Mouse (Mus musculus) T-helper 1 cell (primary cell): Measurements from ENCODE around the gene Vapb.

Experiments
- in situ Hi-C: fragments of 300-600 bp; cut with MboI, MseI; formaldehyde crosslinking; loops from one replicate; pipeline ENCODE4 v1.15.1; 2025; ENCODE audit warnings: high pct_unique_total_duplicates

Gene Vapb

GRCm38 (mm10) chr2:173791904-173792757 lies 54.8 kb downstream of the Vapb start:
- in situ Hi-C loops = no loop called here

GRCm38 (mm10) chr2:173794018-173794417 lies 56.7 kb downstream of the Vapb start:
- in situ Hi-C loops = no loop called here

DNA sequence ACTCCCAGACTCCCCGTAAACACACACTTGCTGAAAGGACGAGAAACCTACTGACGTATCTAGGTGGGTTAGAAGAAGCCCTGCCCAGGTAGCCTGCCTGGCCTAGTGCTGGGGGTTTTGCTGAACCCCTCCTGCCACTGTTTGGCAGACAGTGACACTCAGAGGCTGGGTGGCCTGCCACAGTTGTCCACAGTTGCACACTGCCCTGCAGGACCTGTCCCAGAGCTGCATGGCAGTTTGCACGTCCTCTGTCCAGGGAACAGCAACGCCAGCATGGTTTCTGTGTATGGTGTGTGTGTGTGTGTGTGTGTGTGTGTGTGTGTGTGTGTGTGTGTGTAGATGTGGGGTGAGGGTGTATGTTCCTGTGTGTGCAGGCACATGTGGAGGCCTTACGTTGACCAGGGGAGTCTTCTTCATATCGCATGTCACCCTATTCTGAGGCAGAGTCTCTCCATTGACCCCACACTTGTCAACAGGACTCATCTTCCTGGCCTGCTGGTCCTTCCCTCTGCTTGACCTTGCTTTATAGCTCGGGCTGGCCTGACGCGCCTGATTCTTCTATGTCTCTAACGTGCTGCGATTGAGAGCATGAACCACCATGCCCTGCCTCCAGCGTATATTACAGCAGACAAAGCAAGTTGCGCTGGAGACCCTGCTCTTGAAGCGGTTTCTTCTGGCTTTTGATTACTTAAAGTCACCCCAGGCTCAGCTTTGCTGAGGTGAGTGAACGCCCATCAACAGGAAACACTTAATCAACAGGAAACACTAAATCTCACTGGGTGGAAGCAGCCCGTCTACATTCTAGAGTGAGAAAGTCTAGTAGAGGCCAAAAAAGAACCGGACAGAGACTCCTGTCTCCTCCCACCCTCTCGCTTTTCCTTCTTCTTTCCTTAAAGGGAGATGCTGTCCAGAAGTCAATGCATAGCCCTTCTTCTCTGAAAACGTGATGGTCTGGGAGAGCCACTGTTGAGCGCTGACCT lies 57.5 kb downstream of the Vapb start:
- in situ Hi-C loops = no loop called here

GRCm38 (mm10) chr2:173795801-173796673 lies 58.7 kb downstream of the Vapb start:
- in situ Hi-C loops = no loop called here

- in situ Hi-C loops = no loop called here
Measured at GRCm38 (mm10) chr2:173796674-173796963, 59.3 kb downstream of the Vapb start.

DNA sequence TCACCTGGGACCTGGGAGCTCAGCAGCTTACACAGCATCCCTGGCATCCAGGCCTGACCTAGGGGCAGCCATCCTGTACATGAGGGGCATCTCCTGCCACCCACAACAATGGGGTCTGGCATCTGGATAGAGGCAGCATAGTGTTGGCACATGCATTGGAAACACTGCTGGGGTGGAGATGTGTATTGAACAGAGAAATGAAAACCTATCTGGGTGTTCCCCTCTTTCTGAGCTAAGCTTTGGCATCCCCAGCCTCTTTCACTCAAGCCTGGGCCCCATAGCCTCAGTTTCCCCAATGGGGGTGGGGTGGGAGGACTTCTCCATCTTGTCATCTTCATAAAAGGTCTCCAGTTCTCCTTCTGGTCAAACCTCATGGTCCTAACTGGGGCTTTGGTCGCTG lies 62.2 kb downstream of the Vapb start:
- in situ Hi-C loops = no loop called here

DNA sequence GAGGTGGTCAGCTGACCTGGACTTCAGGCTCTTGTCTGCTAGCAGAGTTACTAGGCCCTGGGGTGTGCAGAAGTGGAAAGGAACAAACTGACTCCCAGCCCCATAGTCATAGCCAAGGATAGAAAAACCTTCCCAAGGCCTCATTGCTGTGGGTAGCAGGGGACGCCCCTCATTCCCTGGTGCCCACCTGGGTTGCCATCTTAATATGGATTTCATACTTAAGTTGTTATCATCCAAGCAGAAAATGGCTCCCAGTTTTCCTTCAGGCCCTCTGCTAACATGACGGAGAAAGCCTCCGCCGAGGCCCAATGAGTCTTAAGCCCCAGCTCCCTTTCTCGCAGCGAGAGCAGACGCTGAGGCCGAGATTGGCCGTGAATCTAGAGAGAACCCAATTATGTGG lies 63.3 kb downstream of the Vapb start:
- in situ Hi-C loops = no loop called here

GRCm38 (mm10) chr2:173801405-173801876 lies 64.1 kb downstream of the Vapb start:
- in situ Hi-C loops = no loop called here

DNA sequence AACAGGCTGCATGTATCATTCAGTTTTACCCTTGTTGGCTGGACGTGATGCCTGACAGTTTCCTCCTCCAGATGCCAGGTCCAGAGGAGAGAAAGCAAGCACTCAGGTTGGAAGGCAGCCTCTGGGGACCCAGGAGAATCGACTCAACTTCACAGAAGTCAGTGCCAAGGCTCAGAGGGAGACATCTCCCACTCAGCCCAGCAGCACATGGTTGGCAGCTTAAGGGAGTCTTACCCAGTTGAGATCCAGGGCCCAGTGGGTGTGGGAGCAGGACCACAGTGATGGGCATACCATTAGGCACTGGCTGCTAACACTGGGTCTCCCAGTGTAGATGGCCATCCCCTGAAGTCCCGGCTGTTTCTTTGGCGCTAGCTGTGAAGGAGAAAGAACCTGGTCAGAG lies 64.9 kb downstream of the Vapb start:
- in situ Hi-C loops = no loop called here

DNA sequence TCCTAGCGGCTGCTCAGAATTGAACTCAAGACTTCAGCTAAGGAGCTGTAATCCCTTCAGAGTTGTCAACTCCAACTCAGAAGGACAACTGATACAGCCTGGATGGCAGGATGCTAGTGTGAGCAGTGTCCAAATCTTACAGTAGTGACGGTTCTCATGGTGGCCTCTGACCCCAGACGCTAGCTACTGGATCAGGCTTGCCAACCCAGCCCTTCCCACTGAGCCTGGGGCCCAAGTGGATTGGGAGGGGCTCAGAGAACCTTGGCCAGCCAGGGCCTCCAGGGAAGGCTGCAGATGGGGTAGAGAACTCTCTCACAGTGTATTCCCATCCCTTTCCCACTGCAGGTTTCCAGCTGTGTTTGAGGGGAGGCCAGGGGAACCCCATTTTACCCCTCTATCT lies 65.6 kb downstream of the Vapb start:
- in situ Hi-C loops = no loop called here

DNA sequence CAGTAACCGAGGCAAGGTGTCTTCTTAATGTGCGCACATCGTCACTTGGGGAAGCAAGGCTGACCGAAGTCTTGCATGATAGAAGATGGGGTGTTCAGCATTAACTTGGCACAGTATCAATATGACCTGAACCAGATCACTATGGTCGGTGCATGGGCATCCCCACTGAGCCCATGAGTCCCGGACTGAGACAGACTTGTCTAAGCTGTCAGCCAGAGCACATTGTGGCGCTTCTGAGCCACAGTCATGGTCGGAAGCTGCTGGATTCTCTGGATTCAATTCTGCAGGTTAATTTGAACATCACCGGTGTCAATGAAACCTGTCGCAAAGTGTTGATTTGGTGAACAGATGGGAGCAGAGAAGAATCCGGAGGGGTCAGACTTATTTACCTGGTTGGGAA lies 66.5 kb downstream of the Vapb start:
- in situ Hi-C loops = no loop called here

DNA sequence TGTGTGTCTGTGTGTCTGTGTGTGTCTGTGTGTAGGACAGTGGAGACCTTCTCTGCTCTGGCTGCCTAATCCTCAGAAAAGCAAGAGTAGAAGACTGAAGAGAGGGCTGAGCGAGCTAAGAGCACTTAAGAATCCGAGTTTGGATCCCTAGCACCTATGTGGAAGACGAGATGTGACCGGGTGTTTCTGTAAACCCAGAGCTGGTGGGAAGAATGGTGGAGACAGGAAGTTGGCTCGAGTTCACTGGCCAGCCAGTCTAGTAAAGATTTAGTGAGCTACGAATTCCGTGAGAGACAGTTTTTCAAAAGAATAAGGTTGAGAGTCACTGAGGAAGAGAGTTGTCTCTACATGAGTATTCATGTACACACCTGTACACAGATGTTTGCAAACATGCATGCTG lies 69.3 kb downstream of the Vapb start:
- in situ Hi-C loops = no loop called here

DNA sequence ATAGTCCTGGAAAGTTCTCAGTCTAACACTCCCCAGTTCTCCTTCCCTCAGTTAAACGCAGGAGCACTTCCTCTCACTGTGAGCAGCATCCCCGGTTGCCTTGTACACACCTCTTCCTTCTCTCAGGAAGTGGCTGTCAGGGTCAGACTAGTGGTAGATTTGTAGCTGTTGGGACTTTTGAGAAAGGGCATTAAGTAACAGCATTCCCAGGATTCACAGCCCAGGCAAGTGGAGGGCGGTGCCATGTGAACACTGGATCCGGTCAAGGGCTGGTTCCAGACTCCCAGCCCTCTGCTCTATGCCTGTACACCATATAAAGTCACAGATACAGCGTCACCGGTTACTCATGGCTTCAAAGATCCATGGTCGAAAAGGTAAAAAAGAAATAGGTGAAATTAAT lies 71.6 kb downstream of the Vapb start:
- in situ Hi-C loops = no loop called here

GRCm38 (mm10) chr2:173810036-173810850 lies 72.9 kb downstream of the Vapb start:
- in situ Hi-C loops = no loop called here

GRCm38 (mm10) chr2:173810851-173811130 lies 73.5 kb downstream of the Vapb start:
- in situ Hi-C loops = no loop called here

- in situ Hi-C loops = no loop called here
Measured at GRCm38 (mm10) chr2:173811850-173812249, 74.5 kb downstream of the Vapb start.

DNA sequence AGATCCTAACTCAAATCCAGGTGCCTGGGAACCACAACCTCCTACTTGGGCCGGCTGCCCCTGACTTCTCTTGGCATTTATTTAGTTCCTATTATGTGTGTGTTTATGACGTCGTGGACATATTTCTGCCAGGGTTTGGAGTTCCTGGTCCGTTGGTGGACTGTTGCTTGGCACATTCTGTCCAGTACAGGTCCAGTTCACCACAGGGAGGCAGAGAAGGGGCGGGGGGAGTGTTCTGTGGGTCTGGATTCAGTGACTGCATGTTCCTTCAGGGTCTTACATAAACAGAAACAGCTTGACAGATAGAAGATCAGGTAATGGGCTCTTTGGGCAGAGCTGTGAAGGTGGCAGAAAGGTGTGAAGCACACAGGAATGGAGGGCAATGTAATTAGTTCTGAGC lies 75.8 kb downstream of the Vapb start:
- in situ Hi-C loops = no loop called here

- in situ Hi-C loops = no loop called here
Measured at GRCm38 (mm10) chr2:173826287-173826686, 89.0 kb downstream of the Vapb start.

- in situ Hi-C loops = no loop called here
Measured at GRCm38 (mm10) chr2:173827228-173827627, 89.9 kb downstream of the Vapb start.

DNA sequence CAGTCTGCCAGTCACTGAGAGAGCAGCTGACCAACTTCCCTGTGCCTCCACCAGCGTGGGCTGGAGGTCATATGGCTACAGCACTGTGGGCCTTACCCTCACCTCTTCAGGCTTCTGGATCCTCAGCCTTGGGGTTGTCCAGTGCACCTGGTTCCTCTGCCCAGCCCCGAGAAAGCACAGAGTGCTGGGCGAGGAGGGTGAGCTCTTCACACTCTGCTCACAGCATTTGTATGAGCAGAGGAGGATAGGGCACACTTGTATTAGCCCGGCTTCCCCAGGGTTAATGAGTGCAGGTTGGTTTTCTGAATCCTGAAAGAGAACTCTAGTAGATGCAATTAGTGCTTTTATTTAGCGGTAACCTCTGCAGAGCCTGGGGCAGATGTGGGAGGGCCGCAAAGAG lies 90.8 kb downstream of the Vapb start:
- in situ Hi-C loops = no loop called here
